Mouse (Mus musculus) liver, embryonic 14.5 days (tissue): ENCODE results near the gene Avpr2.

Source experiments
- CTCF ChIP-seq: IDR thresholded peaks from 2 replicates; pipeline ENCODE4 v1.5.1; 2016; ENCODE audit warnings: antibody characterized with exemption, low read depth, control low read depth
- EP300 ChIP-seq: IDR thresholded peaks from 2 replicates; pipeline ENCODE4 v1.6.1; 2016; ENCODE audit warnings: antibody characterized with exemption, low read depth

GRCm38 (mm10) chrX:73916945-73917344, 25.0 kb downstream of the Avpr2 start:
- TF ChIP-seq CTCF (no peak), EP300 (no peak)
